Mouse (Mus musculus) liver, postnatal 0 days (tissue): ENCODE measurements at regions not wholly inside any gene's neighbourhood (a gene's known extent, or its start where the extent isn't known, plus 50 kb on each side); places are given as distances from the start of the nearest gene placed in this dataset.
A peak's percentile ranks its signal among the peaks of the same experiment; 100 is the strongest.

Experiments
- ATAC-seq: fragments of 200-750 bp; cut with Nextera tagmentation; 2 replicates; pipeline ENCODE4 v1.8.0; 2017; ENCODE audit warnings: mild to moderate bottlenecking, moderate library complexity
- DNase-seq: peaks from one replicate; pipeline ENCODE4 v3.0.0-alpha.2; 2016
- H3K27ac ChIP-seq: fragments of 300-500 bp; sonication (generic); 2 replicates; pipeline ENCODE4 v1.5.1; 2014; ENCODE audit warnings: antibody characterized with exemption, moderate library complexity, mild to moderate bottlenecking, low read depth
- H3K27me3 ChIP-seq: fragments of 300-500 bp; sonication (generic); 2 replicates; pipeline ENCODE4 v1.6.1; 2014; ENCODE audit warnings: low read length, control low read depth, mixed read lengths; ENCODE audit not compliant: insufficient read depth
- H3K36me3 ChIP-seq: fragments of 300-500 bp; sonication (generic); replicated peaks from 2 replicates; pipeline ENCODE4 v1.6.1; 2014; ENCODE audit warnings: mild to moderate bottlenecking, control low read depth, low read length, moderate library complexity, mixed read lengths; ENCODE audit not compliant: insufficient read depth
- H3K4me1 ChIP-seq: fragments of 300-500 bp; sonication (generic); 2 replicates; pipeline ENCODE4 v1.6.1; 2014; ENCODE audit warnings: antibody characterized with exemption, mild to moderate bottlenecking, control low read depth; ENCODE audit not compliant: insufficient read depth
- H3K4me2 ChIP-seq: fragments of 300-500 bp; sonication (generic); 2 replicates; pipeline ENCODE4 v1.6.1; 2014; ENCODE audit warnings: low read depth, mild to moderate bottlenecking, low read length, moderate library complexity, mixed read lengths
- H3K4me3 ChIP-seq: fragments of 300-500 bp; sonication (generic); 2 replicates; pipeline ENCODE4 v1.5.1; 2014; ENCODE audit warnings: low read depth, low read length
- H3K9ac ChIP-seq: fragments of 300-500 bp; sonication (generic); replicated peaks from 2 replicates; pipeline ENCODE4 v1.6.1; 2014; ENCODE audit warnings: mild to moderate bottlenecking, moderate library complexity
- H3K9me3 ChIP-seq: fragments of 300-500 bp; sonication (generic); 2 replicates; pipeline ENCODE4 v1.6.1; 2016; ENCODE audit warnings: mild to moderate bottlenecking, control low read depth, low read length, mixed read lengths
- CTCF ChIP-seq: sonication (generic); IDR thresholded peaks from 2 replicates; pipeline ENCODE4 v1.5.1; 2016; ENCODE audit warnings: antibody characterized with exemption, low read depth
- EP300 ChIP-seq: IDR thresholded peaks from 2 replicates; pipeline ENCODE4 v1.6.1; 2016; ENCODE audit warnings: antibody characterized with exemption, low read depth, mild to moderate bottlenecking
- WGBS: fragments of 180-500 bp; shearing (Covaris S2); extraction: QIAGEN DNeasy Blood & Tissue Kit; methylation state at CpG from one replicate; pipeline ENCODE4 v1.1.7; 2014; ENCODE audit not compliant: insufficient replicate concordance; 5-methylcytosine and 5-hydroxymethylcytosine counted together

- H3K4me3 ChIP-seq: no peak overlapping the region
- no peak overlapping the region for H3K27ac ChIP-seq
- 56% methylated on average over 4 of the region's 4 CpGs for WGBS
- ATAC-seq (no peak), DNase-seq (no peak)
- no peak for TF ChIP-seq EP300
- TF ChIP-seq CTCF: 0 out of 2 replicates have a peak, but pooled peaks have one; percentile 11
- no peaks in the 10 kb centered on the region for H3K36me3 ChIP-seq
- no peak overlapping the region for H3K9ac ChIP-seq
- H3K4me2 ChIP-seq: no peak overlapping the region
- no peaks in the 10 kb centered on the region for H3K27me3 ChIP-seq
- H3K4me1 ChIP-seq: no peaks in the 10 kb centered on the region
- no peaks in the 10 kb centered on the region for H3K9me3 ChIP-seq
These were observed 81.0 kb upstream of the Trpc3 start for GRCm38 (mm10) chr3:36771011-36771410.

- Histone ChIP-seq H3K4me1 (no peaks in the 10 kb centered on the region), H3K27ac (no peak overlapping the region), H3K9me3 (no peaks in the 10 kb centered on the region), H3K4me3 (no peak overlapping the region), H3K9ac (no peak overlapping the region), H3K36me3 (no peaks in the 10 kb centered on the region), H3K4me2 (no peak overlapping the region), H3K27me3 (no peaks in the 10 kb centered on the region)
- 73% methylated on average over 4 of the region's 4 CpGs for WGBS
- TF ChIP-seq CTCF (no peak), EP300 (no peak)
- ATAC-seq: no peak
- DNase-seq: no peak
These were observed 84.1 kb upstream of the Trpc3 start for GRCm38 (mm10) chr3:36774023-36774422.

GRCm38 (mm10) chr3:36778448-36778847 lies 84.5 kb upstream of the 4932438A13Rik start:
- Histone ChIP-seq H3K27ac (0 out of 2 replicates have a peak overlapping the region, but pooled peaks have one; percentile 8), H3K9ac (no peak overlapping the region), H3K4me3 (no peak overlapping the region), H3K4me2 (no peak overlapping the region), H3K9me3 (no peaks in the 10 kb centered on the region), H3K27me3 (no peaks in the 10 kb centered on the region), H3K36me3 (no peaks in the 10 kb centered on the region), H3K4me1 (no peaks in the 10 kb centered on the region)
- no peak for TF ChIP-seq CTCF
- no peak for TF ChIP-seq EP300
- 64% methylated on average over 7 of the region's 7 CpGs for WGBS
- peak; percentile 19; the same call in 1 of the 2 replicates for ATAC-seq
- no peak for DNase-seq

GRCm38 (mm10) chr3:36786581-36786980 lies 76.3 kb upstream of the 4932438A13Rik start:
- TF ChIP-seq CTCF (no peak), EP300 (no peak)
- no peak for DNase-seq
- H3K4me1 ChIP-seq: no peaks in the 10 kb centered on the region

GRCm38 (mm10) chr3:36790245-36790644 lies 72.7 kb upstream of the 4932438A13Rik start:
- ATAC-seq (peak; percentile 61; the same call in 1 of the 2 replicates), DNase-seq (no peak)
- no peak overlapping the region for H3K4me2 ChIP-seq
- H3K27ac ChIP-seq: no peak overlapping the region
- no peak overlapping the region for H3K4me3 ChIP-seq
- H3K9ac ChIP-seq: no peak overlapping the region
- no peaks in the 10 kb centered on the region for H3K36me3 ChIP-seq
- no peaks in the 10 kb centered on the region for H3K27me3 ChIP-seq
- WGBS: 54% methylated on average over 4 of the region's 4 CpGs
- H3K9me3 ChIP-seq: no peaks in the 10 kb centered on the region
- TF ChIP-seq EP300 (no peak), CTCF (no peak)
- no peaks in the 10 kb centered on the region for H3K4me1 ChIP-seq

More at GRCm38 (mm10) chr3:36786581-36786980, 76.3 kb upstream of the 4932438A13Rik start:
- ATAC-seq: no peak
- no peaks in the 10 kb centered on the region for H3K36me3 ChIP-seq
- no peak overlapping the region for H3K27ac ChIP-seq
- WGBS: 63% methylated on average over 5 of the region's 5 CpGs
- no peak overlapping the region for H3K9ac ChIP-seq
- no peaks in the 10 kb centered on the region for H3K9me3 ChIP-seq
- no peaks in the 10 kb centered on the region for H3K27me3 ChIP-seq
- H3K4me3 ChIP-seq: no peak overlapping the region
- H3K4me2 ChIP-seq: no peak overlapping the region

- H3K27me3 ChIP-seq: no peaks in the 10 kb centered on the region
- TF ChIP-seq CTCF (no peak), EP300 (no peak)
- no peaks in the 10 kb centered on the region for H3K36me3 ChIP-seq
- no peak overlapping the region for H3K9ac ChIP-seq
- ATAC-seq (no peak), DNase-seq (no peak)
- H3K4me1 ChIP-seq: no peaks in the 10 kb centered on the region
- no peak overlapping the region for H3K4me3 ChIP-seq
- H3K4me2 ChIP-seq: no peak overlapping the region
- 49% methylated on average over 4 of the region's 4 CpGs for WGBS
- no peaks in the 10 kb centered on the region for H3K9me3 ChIP-seq
- H3K27ac ChIP-seq: no peak overlapping the region
These were observed 65.9 kb upstream of the 4932438A13Rik start for GRCm38 (mm10) chr3:36797025-36797424.
